Mouse (Mus musculus) gastrocnemius, postnatal 14 days (tissue): ENCODE measurements around the gene Adcy2. TPM values are rescaled to one million over a fixed set of nuclear protein-coding genes. Genes with fewer than 3 reads are reported as not detected.

Experiments used
- DNase-seq: peaks from one replicate; pipeline ENCODE4 v3.0.0; 2021; ENCODE audit warnings: mixed read lengths
- intact Hi-C: fragments of 180-260 bp; cut with DNase I; formaldehyde crosslinking; loops from one replicate; pipeline ENCODE4 v1.15.1; 2025; ENCODE audit warnings: low total_unique reads
- total RNA-seq, 2 experiments: library from RNA; stranded (reverse); gene quantifications; 2 replicates each; pipeline ENCODE4 v1.2.3; 2021

Gene Adcy2
- total RNA-seq, 2 experiments from 2014 or later: 32.8 to 33.0 TPM

DNA sequence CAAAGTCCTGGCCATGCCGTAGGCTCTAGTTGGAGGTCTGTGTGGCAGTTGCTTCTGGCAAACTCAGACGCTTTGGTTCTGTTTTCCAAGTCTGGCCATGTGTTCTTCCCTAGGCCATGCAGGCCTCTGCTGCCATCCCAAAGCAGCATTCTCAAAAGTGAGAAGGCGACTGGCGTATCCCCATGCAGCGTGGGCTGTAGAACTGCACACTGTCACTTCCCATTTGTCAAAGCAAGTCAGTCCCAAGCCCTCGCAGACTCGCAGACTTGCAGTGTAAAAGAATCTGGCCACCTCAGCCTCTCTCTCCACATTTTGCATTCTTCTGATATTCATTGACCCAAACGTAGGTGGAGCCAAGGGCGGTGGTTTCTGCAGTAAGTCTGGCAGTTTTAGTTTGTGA lies 249.5 kb downstream of the Adcy2 start:
- intact Hi-C loops: no loop called here
- DNase-seq: peak; percentile 12

GRCm38 (mm10) chr13:68749370-68749769 lies 250.0 kb downstream of the Adcy2 start:
- no peak for DNase-seq
- intact Hi-C loops: no loop called here

- intact Hi-C loops: no loop called here
- DNase-seq: no peak
Observed at GRCm38 (mm10) chr13:68745426-68745825, 253.9 kb downstream of the Adcy2 start.

DNA sequence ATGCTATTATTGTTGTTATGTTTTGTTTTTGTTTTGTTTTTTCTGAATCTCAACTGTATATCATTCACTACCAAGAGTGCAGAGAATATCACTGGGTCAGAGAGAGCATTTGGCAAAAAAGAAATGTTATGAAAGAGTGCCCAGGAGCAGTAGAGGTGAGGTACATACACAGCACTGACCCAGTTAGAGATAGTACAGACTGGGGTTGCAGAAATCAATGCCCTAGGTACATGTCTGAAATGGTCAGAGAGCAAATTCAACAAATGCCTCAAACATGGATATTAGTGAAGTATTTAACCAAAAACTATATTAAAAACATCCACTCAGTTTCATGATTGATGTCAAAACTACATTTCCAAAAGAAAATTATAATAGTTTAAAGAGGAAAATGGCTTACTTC lies 286.7 kb downstream of the Adcy2 start:
- no peak for DNase-seq
- intact Hi-C loops: no loop called here

- intact Hi-C loops: no loop called here
- peak; percentile 16 for DNase-seq
Observed at GRCm38 (mm10) chr13:68707296-68707747, 292.0 kb downstream of the Adcy2 start.

GRCm38 (mm10) chr13:68684919-68685318 lies 314.4 kb downstream of the Adcy2 start:
- DNase-seq: no peak
- intact Hi-C loops: no loop called here

GRCm38 (mm10) chr13:68680429-68680828 lies 318.9 kb downstream of the Adcy2 start:
- intact Hi-C loops: no loop called here
- DNase-seq: no peak

- DNase-seq: no peak
- intact Hi-C loops: no loop called here
Observed at GRCm38 (mm10) chr13:68642786-68643185, 356.6 kb downstream of the Adcy2 start.

- no peak for DNase-seq
- intact Hi-C loops: no loop called here
Observed at GRCm38 (mm10) chr13:68627041-68627440, 372.3 kb downstream of the Adcy2 start.

DNA sequence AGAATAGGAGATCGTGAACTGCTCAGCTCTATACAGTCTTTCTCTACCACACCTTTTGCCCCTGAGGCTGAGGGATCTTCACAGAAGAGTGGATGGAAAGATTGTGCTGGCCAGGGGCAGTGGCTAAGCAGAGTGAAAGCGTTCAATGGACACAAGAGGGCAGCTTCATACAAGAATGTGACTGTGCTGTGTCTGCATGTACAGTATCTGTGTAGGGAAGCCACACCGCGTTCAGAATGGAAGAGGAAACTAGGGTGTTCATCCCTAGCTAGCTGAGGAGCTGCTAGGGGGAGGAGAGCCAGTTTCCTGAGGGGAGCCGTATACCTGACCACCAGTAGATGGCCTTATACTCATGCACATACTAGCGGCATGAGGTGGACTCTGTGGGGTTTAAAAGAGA lies 376.5 kb downstream of the Adcy2 start:
- intact Hi-C loops: no loop called here
- no peak for DNase-seq

DNA sequence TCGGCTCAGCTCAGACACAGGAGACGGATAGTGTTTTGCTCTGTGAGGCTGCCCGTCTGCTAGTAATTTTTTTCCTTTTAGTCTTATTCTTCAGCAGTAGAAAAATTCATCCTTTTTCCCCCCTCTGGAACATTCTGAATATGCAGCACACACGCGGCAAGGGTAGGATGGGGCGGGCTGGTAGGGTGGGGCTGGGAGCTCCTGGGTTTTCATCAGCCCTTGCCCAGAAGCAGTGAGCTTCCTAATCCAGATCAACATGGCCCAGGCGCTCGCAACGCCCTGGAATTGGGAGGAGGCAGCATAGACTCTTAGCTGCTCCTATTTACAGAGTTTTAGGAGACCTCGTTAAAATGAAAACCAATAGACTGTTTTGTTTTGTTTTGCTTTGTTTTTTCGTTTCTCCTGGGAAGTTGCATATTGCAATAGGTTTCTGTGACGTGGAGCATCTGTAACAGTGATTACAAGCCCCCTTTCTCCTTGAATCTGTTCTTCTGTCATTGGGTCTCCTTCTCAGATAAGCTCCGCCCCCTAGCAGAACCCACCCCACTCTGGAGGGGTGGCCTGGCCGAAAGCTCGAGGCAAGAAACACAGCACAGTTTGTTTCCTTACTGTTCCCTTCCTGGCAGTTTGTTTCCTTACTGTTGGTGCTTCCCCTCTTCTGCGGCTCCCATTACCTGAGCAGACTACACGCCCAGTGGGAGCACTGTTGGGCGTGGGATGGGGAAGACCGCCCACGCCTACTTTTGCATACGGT lies 391.5 kb downstream of the Adcy2 start:
- no peak for DNase-seq
- intact Hi-C loops: loop anchor here (10.0 kb wide), 1 partner anchor 477 kb away; no protein-coding TSS in a partner anchor

GRCm38 (mm10) chr13:68605689-68606126 lies 393.6 kb downstream of the Adcy2 start:
- DNase-seq: peak; percentile 35
- intact Hi-C loops: loop anchor here (10.0 kb wide), 1 partner anchor 479 kb away; no protein-coding TSS in a partner anchor

DNA sequence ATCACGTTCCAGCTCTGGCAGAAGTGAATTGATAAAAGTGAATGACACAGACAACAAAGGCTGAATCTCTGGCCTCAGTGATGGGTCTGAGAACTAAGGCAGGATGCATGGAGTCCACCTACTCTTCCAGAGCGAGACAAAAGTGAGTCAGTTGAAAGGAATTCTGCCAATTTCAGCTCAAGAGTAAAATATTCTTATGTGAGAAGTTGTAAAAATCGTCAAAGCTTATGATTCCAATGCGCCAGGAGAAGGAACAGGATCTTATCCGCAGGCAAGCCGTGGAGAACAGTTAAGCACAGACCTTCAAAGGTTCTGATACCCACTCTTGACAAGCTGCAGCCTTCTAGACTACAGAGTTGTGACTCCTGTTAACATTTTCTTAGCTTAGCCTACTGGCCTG lies 396.3 kb downstream of the Adcy2 start:
- intact Hi-C loops: loop anchor here (10.0 kb wide), 1 partner anchor 482 kb away; no protein-coding TSS in a partner anchor
- no peak for DNase-seq

DNA sequence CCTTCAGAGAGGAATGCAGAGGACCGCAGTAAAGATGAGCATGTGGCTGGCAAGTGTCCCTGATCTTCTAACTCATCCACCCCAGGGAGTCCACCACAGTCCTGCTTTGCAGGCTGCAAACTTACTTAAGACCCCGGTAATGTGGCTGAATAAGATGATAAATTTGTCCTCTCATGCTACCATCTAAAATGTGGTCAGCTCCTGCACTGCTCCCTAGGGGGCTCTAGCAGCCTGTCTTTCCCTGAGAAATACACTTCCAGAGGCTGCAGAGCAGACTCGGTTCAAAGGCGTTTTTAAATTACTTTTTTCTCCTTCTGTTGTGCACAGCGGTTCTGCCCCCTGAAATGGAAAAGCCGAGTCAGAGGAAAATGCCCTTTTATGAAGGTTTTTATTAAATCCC lies 398.2 kb downstream of the Adcy2 start:
- no peak for DNase-seq

GRCm38 (mm10) chr13:68598953-68599352 lies 400.4 kb downstream of the Adcy2 start:
- intact Hi-C loops: loop anchor here (10.0 kb wide), 1 partner anchor 876 kb away; no protein-coding TSS in a partner anchor

More for the DNA sequence above, 398.2 kb downstream of the Adcy2 start:
- intact Hi-C loops: loop anchor here (10.0 kb wide), 1 partner anchor 484 kb away; no protein-coding TSS in a partner anchor

DNA sequence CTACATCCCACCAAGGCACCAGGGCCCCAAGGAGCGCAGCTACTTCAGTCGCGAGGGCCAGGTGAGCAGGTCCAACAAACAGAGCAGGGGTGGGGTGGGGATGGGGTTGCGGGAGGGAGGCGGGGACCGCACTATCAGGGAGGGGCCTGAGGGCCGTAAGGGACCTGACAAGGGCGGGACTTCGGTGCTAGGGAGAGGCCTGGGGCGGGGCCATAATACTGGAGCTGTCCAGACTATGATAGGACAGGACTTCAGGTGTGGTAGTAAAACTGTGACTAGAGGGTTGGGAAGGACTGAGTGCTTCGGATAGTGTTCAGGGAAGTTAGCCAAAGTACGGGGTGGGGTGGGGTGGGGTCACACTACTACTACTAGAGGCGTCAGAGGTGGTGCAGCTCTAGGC lies 401.7 kb downstream of the Adcy2 start:
- intact Hi-C loops: loop anchor here (10.0 kb wide), 1 partner anchor 877 kb away; no protein-coding TSS in a partner anchor
- DNase-seq: no peak

More at GRCm38 (mm10) chr13:68598953-68599352, 400.4 kb downstream of the Adcy2 start:
- no peak for DNase-seq

DNA sequence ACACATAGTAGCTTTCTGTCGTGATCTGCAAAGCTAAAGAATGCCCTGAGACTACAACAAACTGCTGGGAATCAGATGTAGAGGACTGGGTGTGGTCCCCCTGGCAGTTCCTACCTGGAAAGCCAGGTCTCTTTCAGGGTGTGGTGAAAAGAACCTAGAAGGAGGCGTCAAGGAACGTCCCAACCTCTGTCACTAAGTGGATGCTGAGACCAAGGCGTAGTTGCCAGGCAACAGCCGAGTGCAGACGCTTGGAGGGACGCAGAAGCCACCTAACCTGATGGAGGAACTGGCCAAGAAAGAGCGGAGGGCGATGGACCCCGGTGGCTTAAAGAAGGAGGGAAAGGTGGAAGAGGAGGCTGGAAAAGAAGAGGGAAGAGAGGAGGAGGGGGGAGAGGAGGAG lies 402.1 kb downstream of the Adcy2 start, which contains the start of gene 1700001L19Rik:
TSS of gene 1700001L19Rik (plus strand) at position 223 of the 400 bp plus-strand sequence.
- DNase-seq: no peak
- intact Hi-C loops: loop anchor here (10.0 kb wide), 1 partner anchor 878 kb away; no protein-coding TSS in a partner anchor

DNA sequence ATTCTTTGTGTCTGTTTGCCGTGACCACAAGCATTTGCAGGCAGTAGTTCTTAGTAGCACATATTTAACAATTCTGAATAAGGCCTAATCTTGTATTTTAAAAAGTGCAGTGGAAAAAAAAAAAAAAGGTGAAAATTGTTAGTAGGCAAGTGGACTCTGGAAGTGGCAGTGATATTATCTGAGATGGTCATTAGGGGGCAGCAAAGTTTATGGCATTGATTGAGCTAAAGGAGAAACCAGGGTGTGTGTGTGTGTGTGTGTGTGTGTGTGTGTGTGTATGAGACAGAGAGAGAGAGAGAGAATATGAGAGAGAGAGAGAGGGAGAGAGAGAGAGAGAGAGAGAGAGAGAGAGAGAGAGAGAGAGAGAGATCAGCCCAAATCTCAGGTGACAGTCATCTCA lies 405.5 kb downstream of the Adcy2 start:
- intact Hi-C loops: loop anchor here (10.0 kb wide), 1 partner anchor 881 kb away; no protein-coding TSS in a partner anchor

DNA sequence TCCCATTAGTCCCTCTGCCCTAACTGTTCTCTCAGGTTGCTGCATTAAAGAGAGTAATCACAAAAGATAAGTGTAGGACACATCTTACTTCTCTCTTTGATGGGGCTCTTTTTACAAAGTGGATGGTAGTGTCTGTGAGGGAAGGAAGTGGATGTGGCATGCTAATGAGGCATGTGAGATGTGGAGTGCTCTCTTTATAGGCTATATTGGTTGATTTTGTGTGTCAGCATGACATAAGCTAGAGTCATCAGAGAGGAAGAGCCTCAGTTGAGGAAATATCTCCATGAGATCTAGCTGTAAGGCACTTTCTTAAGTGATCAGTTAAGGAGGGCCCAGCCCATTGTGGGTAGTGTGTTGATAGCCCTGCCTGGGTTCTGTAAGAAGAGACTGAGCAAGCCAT lies 411.0 kb downstream of the Adcy2 start:
- intact Hi-C loops: no loop called here
- DNase-seq: no peak

More for the DNA sequence above, 405.5 kb downstream of the Adcy2 start:
- DNase-seq: no peak

GRCm38 (mm10) chr13:68585441-68585840 lies 413.9 kb downstream of the Adcy2 start:
- no peak for DNase-seq
- intact Hi-C loops: no loop called here

- intact Hi-C loops: no loop called here
- DNase-seq: no peak
Observed at GRCm38 (mm10) chr13:68583961-68584360, 415.4 kb downstream of the Adcy2 start.
